Comparison of ENCODE assay signal across 20 mouse cellular contexts in genomic region chr10:127147135-127147534, GRCm38 (mm10). TPM values are rescaled to one million over a fixed set of nuclear protein-coding genes. Genes with fewer than 3 reads are reported as not detected.
A peak's percentile ranks its signal among the peaks of the same experiment; 100 is the strongest.
DNase-seq lines count a peak whose midpoint lies in the region; TF ChIP-seq lines count a peak whose summit lies in the region.
"Had no signal": no experiment of that assay in that cellular context is flagged by ENCODE, and none has a peak within 500 bp of the region (broad histone marks: within the 10 kb centered on the region; RNA-seq: fewer than 3 reads in every experiment).

No protein-coding gene starts in this region.

- H3K79me2 ChIP-seq in liver, adult 2 months (ENCODE audit: control insufficient read depth, insufficient read depth, low read length), result no peaks in the 10 kb centered on the region; the same call in 1 of the 2 replicates

- no peak for TF ChIP-seq POLR2A in liver, adult 2 months (IDR thresholded peaks at IDR 0.05; ENCODE audit: extremely low read depth, insufficient read depth, low read length)

- H3K27me3 ChIP-seq in liver, adult 2 months (ENCODE audit: control insufficient read depth, insufficient read depth, low read length), result no peaks in the 10 kb centered on the region
- H3K27me3 ChIP-seq: CH12.LX; embryonic facial prominence, embryonic 13.5 days; hindbrain, embryonic 12.5 days; limb, embryonic 13.5 days had no signal

- no peaks in the 10 kb centered on the region for H3K36me3 ChIP-seq in liver, adult 2 months (ENCODE audit: control insufficient read depth, insufficient read depth, low read length)
- H3K36me3 ChIP-seq: embryonic facial prominence, embryonic 13.5 days; hindbrain, embryonic 12.5 days; limb, embryonic 13.5 days had no signal

- no peak overlapping the region for H3K4me3 ChIP-seq in liver, adult 2 months (ENCODE audit: insufficient read depth, low read depth, low read length)
- H3K4me3 ChIP-seq: embryonic facial prominence, embryonic 13.5 days; hindbrain, embryonic 12.5 days; limb, embryonic 13.5 days had no signal

- WGBS in liver, adult 2 months, result 23% methylated on average over 6 of the region's 6 CpGs

- peak; percentile 28 for DNase-seq in adrenal gland, postnatal 10 days
- no peak for DNase-seq in adrenal gland, adult 8-10 months
- peak; percentile 68 for DNase-seq in liver, adult 2 months (ENCODE audit: extremely low read depth, low read depth, low spot score)
- DNase-seq in liver (no peak), ZHBTc4 (ENCODE audit: low read depth, low spot score) (peak; percentile 58)
- DNase-seq in kidney, postnatal 36 days, result peak; percentile 29 to 31
- DNase-seq in c-Kit-positive CD71-positive TER-119-positive erythroid progenitor cells, embryonic 14.5 days (ENCODE audit: low spot score), result no peak
- DNase-seq in urinary bladder, adult 18-20 months (ENCODE audit: low spot score in 2 of 2), result no peak
- DNase-seq: cerebellum, adult 11 months; cerebellum, postnatal 10 days; gastrocnemius, postnatal 25 days; heart, postnatal 14 days; lung, postnatal 4 days; right cerebral cortex, postnatal 14 days; thymus, postnatal 4 days had no signal

- peaks cover 13% of the 10 kb centered on the region for H3K4me1 ChIP-seq in liver, adult 2 months (ENCODE audit: control insufficient read depth, insufficient read depth, low read length)
- H3K4me1 ChIP-seq: embryonic facial prominence, embryonic 13.5 days; hindbrain, embryonic 12.5 days; limb, embryonic 13.5 days had no signal

- peak overlapping the region; percentile 33 for H3K27ac ChIP-seq in liver, adult 2 months (replicated peaks; ENCODE audit: insufficient read depth, low read depth, low read length)
- H3K27ac ChIP-seq: embryonic facial prominence, embryonic 13.5 days; hindbrain, embryonic 12.5 days; limb, embryonic 13.5 days had no signal

- H3K9ac ChIP-seq in liver, adult 2 months (ENCODE audit: low read depth, low read length), result no peak overlapping the region
- H3K9ac ChIP-seq: embryonic facial prominence, embryonic 13.5 days; hindbrain, embryonic 12.5 days; limb, embryonic 13.5 days had no signal

- no peak for TF ChIP-seq CTCF in liver, adult 2 months (IDR thresholded peaks at IDR 0.05; ENCODE audit: low read depth, low read length)

RNA-seq across cellular contexts. Expression of gene B4galnt1, which starts 17.9 kb away (rescaled TPM):
- 10 to 100 TPM; 12.7 to 16.3 TPM for total RNA-seq in adrenal gland, postnatal 10 days (2021)
- 10 to 100 TPM in 2 of 4 experiments, 1 to 10 TPM in 2; 8.8 to 13.4 (median 11.1) TPM for total RNA-seq in adrenal gland, adult 8-10 months (2022)
- total RNA-seq in liver, adult 2 months (2014; rRNA removed), result 21.9 and 36.3 TPM in 2 replicates
- polyA plus RNA-seq in liver, adult 2 months (2012; rRNA removed), result 85.0 and 89.8 TPM in 2 replicates

RNA-seq across cellular contexts. Expression of gene Os9, which starts 26.2 kb away (rescaled TPM):
- total RNA-seq in adrenal gland, postnatal 10 days (2021), result 10 to 100 TPM; 82.0 to 88.6 TPM
- 100 to 1,000 TPM; 139 to 153 (median 150) TPM for total RNA-seq in adrenal gland, adult 8-10 months (2022)
- total RNA-seq in liver, adult 2 months (2014; rRNA removed), result 130 TPM in 2 replicates
- polyA plus RNA-seq in liver, adult 2 months (2012; rRNA removed), result 128 and 130 TPM in 2 replicates

RNA-seq across cellular contexts. Expression of gene Slc26a10, which starts 33.3 kb away (rescaled TPM):
- total RNA-seq in adrenal gland, postnatal 10 days (2021), result 10 to 100 TPM in 1 of 2 experiments, 1 to 10 TPM in 1; 7.4 to 13.7 TPM
- 1 to 10 TPM in 1 of 4 experiments, under 1 TPM in 3; 0.21 to 2.3 (median 0.48) TPM for total RNA-seq in adrenal gland, adult 8-10 months (2022)
- 1.3 and 3.1 TPM in 2 replicates for total RNA-seq in liver, adult 2 months (2014; rRNA removed)
- 4.1 and 5.8 TPM in 2 replicates for polyA plus RNA-seq in liver, adult 2 months (2012; rRNA removed)

RNA-seq across cellular contexts. Expression of gene Arhgef25, which starts 42.7 kb away (rescaled TPM):
- 10 to 100 TPM; 18.1 to 26.5 TPM for total RNA-seq in adrenal gland, postnatal 10 days (2021)
- total RNA-seq in adrenal gland, adult 8-10 months (2022), result 10 to 100 TPM; 24.8 to 52.1 (median 37.9) TPM
- 0.83 and 0.87 TPM in 2 replicates for total RNA-seq in liver, adult 2 months (2014; rRNA removed)
- polyA plus RNA-seq in liver, adult 2 months (2012; rRNA removed), result 0.91 and 1.4 TPM in 2 replicates
- total RNA-seq: neutrophil, adult 5-6 weeks had no signal

RNA-seq across cellular contexts. Expression of gene Dtx3, which starts 48.4 kb away (rescaled TPM):
- 10 to 100 TPM; 48.3 to 69.4 TPM for total RNA-seq in adrenal gland, postnatal 10 days (2021)
- total RNA-seq in adrenal gland, adult 8-10 months (2022), result 100 to 1,000 TPM in 2 of 4 experiments, 10 to 100 TPM in 2; 61.1 to 158 (median 116) TPM
- 1.5 and 1.8 TPM in 2 replicates for total RNA-seq in liver, adult 2 months (2014; rRNA removed)
- 5.2 and 10.0 TPM in 2 replicates for polyA plus RNA-seq in liver, adult 2 months (2012; rRNA removed)

Comparison
In these comparisons a context has a peak if more than half of its experiments do, and no peak if none do; other contexts are left out.
1. DNase-seq: peak in adrenal gland, postnatal 10 days (single experiment), liver, adult 2 months (single experiment), ZHBTc4 (single experiment) and kidney, postnatal 36 days (2 of 2); none in adrenal gland, adult 8-10 months (single experiment), liver (single experiment), c-Kit-positive CD71-positive TER-119-positive erythroid progenitor cells, embryonic 14.5 days (single experiment) and urinary bladder, adult 18-20 months (0 of 2).